Mouse (Mus musculus) kidney, adult 9 months (tissue): ENCODE results near the gene Ctnnal1.

ENCODE experiments used
- DNase-seq: peaks from one replicate; pipeline ENCODE4 v3.0.0; 2022

Gene Ctnnal1

GRCm38 (mm10) chr4:56858733-56859132 is 6.3 kb downstream of the Ctnnal1 start:
- no peak for DNase-seq

- no peak for DNase-seq
These were observed 8.5 kb downstream of the Ctnnal1 start for GRCm38 (mm10) chr4:56856371-56856949.

- no peak for DNase-seq
These were observed 9.1 kb downstream of the Ctnnal1 start for GRCm38 (mm10) chr4:56855935-56856334.

- DNase-seq: no peak
These were observed 14.3 kb downstream of the Ctnnal1 start for GRCm38 (mm10) chr4:56850724-56851123.

GRCm38 (mm10) chr4:56848044-56848443 is 16.9 kb downstream of the Ctnnal1 start:
- no peak for DNase-seq

GRCm38 (mm10) chr4:56847400-56847799 is 17.6 kb downstream of the Ctnnal1 start:
- no peak for DNase-seq

- DNase-seq: no peak
These were observed 19.0 kb downstream of the Ctnnal1 start for GRCm38 (mm10) chr4:56845896-56846533.

GRCm38 (mm10) chr4:56844911-56845310 is 20.1 kb downstream of the Ctnnal1 start:
- DNase-seq: no peak

GRCm38 (mm10) chr4:56843963-56844362 is 21.0 kb downstream of the Ctnnal1 start:
- no peak for DNase-seq

GRCm38 (mm10) chr4:56842501-56842900 is 22.5 kb downstream of the Ctnnal1 start:
- DNase-seq: no peak

GRCm38 (mm10) chr4:56840297-56840696 is 24.7 kb downstream of the Ctnnal1 start:
- no peak for DNase-seq

GRCm38 (mm10) chr4:56837661-56838060 is 27.3 kb downstream of the Ctnnal1 start:
- no peak for DNase-seq

- DNase-seq: peak; percentile 41
These were observed 33.0 kb downstream of the Ctnnal1 start for GRCm38 (mm10) chr4:56831998-56832397.

- DNase-seq: no peak
These were observed 33.9 kb downstream of the Ctnnal1 start for GRCm38 (mm10) chr4:56831013-56831609.

- peak; percentile 58 for DNase-seq
These were observed 35.5 kb downstream of the Ctnnal1 start for GRCm38 (mm10) chr4:56829511-56829921.

- no peak for DNase-seq
These were observed 36.1 kb downstream of the Ctnnal1 start for GRCm38 (mm10) chr4:56828932-56829331.

GRCm38 (mm10) chr4:56824231-56824630 is 40.8 kb downstream of the Ctnnal1 start:
- no peak for DNase-seq

- DNase-seq: peak; percentile 37
These were observed 44.9 kb downstream of the Ctnnal1 start for GRCm38 (mm10) chr4:56820017-56820550.

- no peak for DNase-seq
These were observed 49.9 kb downstream of the Ctnnal1 start for GRCm38 (mm10) chr4:56815131-56815530.

- DNase-seq: no peak
These were observed 52.9 kb downstream of the Ctnnal1 start for GRCm38 (mm10) chr4:56812096-56812495.

GRCm38 (mm10) chr4:56811642-56812041 is 53.3 kb downstream of the Ctnnal1 start:
- DNase-seq: no peak

- DNase-seq: no peak
These were observed 55.9 kb downstream of the Ctnnal1 start for GRCm38 (mm10) chr4:56809050-56809449.

- no peak for DNase-seq
These were observed 62.3 kb downstream of the Ctnnal1 start for GRCm38 (mm10) chr4:56802669-56803150.
